Mouse (Mus musculus): Measurements from ENCODE around the gene Zfr.

DNA sequence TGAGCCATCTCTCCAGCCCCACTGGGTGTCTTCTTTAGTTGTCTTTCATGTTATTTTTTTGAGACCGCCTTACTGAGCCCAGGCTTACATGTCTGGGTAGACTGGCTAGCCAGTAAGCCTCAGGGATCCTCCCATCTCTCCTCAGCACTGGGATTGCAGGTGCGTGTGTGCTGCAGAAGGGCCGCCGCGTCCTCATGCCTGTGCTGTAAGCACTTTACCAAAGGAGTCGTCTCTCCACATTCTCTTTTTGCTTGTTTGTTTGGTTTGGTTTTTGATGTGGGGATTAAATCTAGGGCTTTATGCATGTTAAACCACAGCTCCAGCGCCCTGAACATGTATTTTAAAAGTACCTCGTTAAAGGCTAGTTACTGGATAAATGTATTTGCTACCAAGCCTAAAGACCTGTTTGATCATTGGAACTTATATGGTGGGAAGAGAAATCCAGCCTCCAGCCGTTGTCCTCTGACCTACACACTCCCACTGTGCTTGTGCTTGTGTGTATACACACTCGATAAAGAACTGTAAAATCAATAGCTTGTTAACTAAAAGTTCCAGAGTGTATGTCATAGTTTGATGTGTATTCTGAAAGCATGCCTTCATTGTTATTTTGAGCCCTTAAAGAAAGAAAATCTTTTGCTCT is 112.1 kb downstream of the Zfr start:
- TF ChIP-seq CTCF (IDR thresholded peaks at IDR 0.05; ENCODE audit: low read depth) (no peak), EP300 (optimal IDR thresholded peaks at IDR 0.05) (no peak)
